Mouse (Mus musculus) MEL (cell line): ENCODE measurements around the gene Esyt1. TPM values are rescaled to one million over a fixed set of nuclear protein-coding genes. Genes with fewer than 3 reads are reported as not detected.
A peak's percentile ranks its signal among the peaks of the same experiment; 100 is the strongest.

ENCODE experiments used
- DNase-seq: peaks from one replicate; pipeline ENCODE4 v3.0.0; 2011; ENCODE audit warnings: low read depth, low spot score
- H3K27ac ChIP-seq: 2 replicates; pipeline ENCODE4 v1.5.1; 2012; ENCODE audit warnings: low read depth, mild to moderate bottlenecking, control low read depth, low read length, moderate library complexity; ENCODE audit not compliant: control insufficient read depth
- H3K27me3 ChIP-seq, 2 experiments: fragments of 150-350 bp in 1 of 2; sonication (generic) in 1 of 2; 2 replicates each; pipeline ENCODE4 v1.6.1; 2012; ENCODE audit warnings: low read length in 2 of 2, mild to moderate bottlenecking in 2 of 2, improper control_type of control experiment in 1 of 2, moderate library complexity in 1 of 2; ENCODE audit not compliant: insufficient read depth in 2 of 2, control insufficient read depth in 1 of 2
- H3K36me3 ChIP-seq, 2 experiments: 2 replicates each; pipeline ENCODE4 v1.6.1; 2012 to 2014; ENCODE audit warnings: low read length in 2 of 2, improper control_type of control experiment in 1 of 2, inconsistent platforms in 1 of 2, mild to moderate bottlenecking in 1 of 2; ENCODE audit not compliant: insufficient read depth in 2 of 2, control insufficient read depth in 1 of 2
- H3K4me1 ChIP-seq, 2 experiments: fragments of 150-350 bp in 1 of 2; sonication (generic) in 1 of 2; 2 replicates each; pipeline ENCODE4 v1.6.1; 2012; ENCODE audit warnings: low read length in 2 of 2, improper control_type of control experiment in 1 of 2, mild to moderate bottlenecking in 1 of 2; ENCODE audit not compliant: insufficient read depth in 2 of 2, control insufficient read depth in 1 of 2
- H3K4me3 ChIP-seq, 2 experiments: fragments of 150-350 bp in 1 of 2; sonication (generic) in 1 of 2; 2 replicates each; pipeline ENCODE4 v1.5.1; 2012; ENCODE audit warnings: low read depth in 2 of 2, low read length in 2 of 2, mild to moderate bottlenecking in 2 of 2, moderate library complexity in 2 of 2, control low read depth in 1 of 2, improper control_type of control experiment in 1 of 2; ENCODE audit not compliant: control insufficient read depth in 1 of 2, insufficient read depth in 1 of 2
- H3K79me2 ChIP-seq: 2 replicates; pipeline ENCODE4 v1.6.1; 2012; ENCODE audit warnings: mild to moderate bottlenecking, low read length, moderate library complexity; ENCODE audit not compliant: control insufficient read depth, poor library complexity, insufficient read depth
- H3K9ac ChIP-seq: 2 replicates; pipeline ENCODE4 v1.6.1; 2012; ENCODE audit warnings: low read depth, mild to moderate bottlenecking, control low read depth, low read length, moderate library complexity; ENCODE audit not compliant: control insufficient read depth, poor library complexity, severe bottlenecking
- H3K9me3 ChIP-seq: fragments of 150-350 bp; sonication (generic); replicated peaks from 2 replicates; pipeline ENCODE4 v1.6.1; 2012; ENCODE audit warnings: mild to moderate bottlenecking, low read length, improper control_type of control experiment, moderate library complexity; ENCODE audit not compliant: insufficient read depth
- CTCF ChIP-seq, 3 experiments: IDR thresholded peaks in 2 of 3; conservative IDR thresholded peaks in 1 of 3; 2 replicates each; pipeline ENCODE4 v1.5.1; 2011 to 2012; ENCODE audit warnings: low read length in 3 of 3, low read depth in 2 of 3, mild to moderate bottlenecking in 2 of 3, improper control_type of control experiment in 1 of 3, inconsistent platforms in 1 of 3, mixed read lengths in 1 of 3, moderate library complexity in 1 of 3; ENCODE audit not compliant: control insufficient read depth in 1 of 3, insufficient read depth in 1 of 3, poor library complexity in 1 of 3, severe bottlenecking in 1 of 3
- EP300 ChIP-seq, 2 experiments: IDR thresholded peaks; 2 replicates each; pipeline ENCODE4 v1.6.1; 2011; ENCODE audit warnings: improper control_type of control experiment in 2 of 2, low read length in 2 of 2, low read depth in 1 of 2, mild to moderate bottlenecking in 1 of 2
- ETS1 ChIP-seq: IDR thresholded peaks from 2 replicates; pipeline ENCODE4 v1.6.1; 2012; ENCODE audit warnings: low read depth, mild to moderate bottlenecking, inconsistent platforms, low read length, improper control_type of control experiment, moderate library complexity
- JUND ChIP-seq: IDR thresholded peaks from 2 replicates; pipeline ENCODE4 v1.6.1; 2011; ENCODE audit warnings: low read depth, mild to moderate bottlenecking, improper control_type of control experiment, low read length
- NELFE ChIP-seq: IDR thresholded peaks from 2 replicates; pipeline ENCODE4 v1.6.1; 2011; ENCODE audit warnings: low read depth, low read length, improper control_type of control experiment
- NRF1 ChIP-seq: IDR thresholded peaks from 2 replicates; pipeline ENCODE4 v1.6.1; 2014; ENCODE audit warnings: low read depth, mild to moderate bottlenecking, inconsistent platforms, low read length, improper control_type of control experiment, moderate library complexity; ENCODE audit not compliant: poor library complexity, insufficient read depth, severe bottlenecking
- RAD21 ChIP-seq: IDR thresholded peaks from 2 replicates; pipeline ENCODE4 v1.6.1; 2011; ENCODE audit warnings: mild to moderate bottlenecking, low read depth, low read length, improper control_type of control experiment
- RCOR1 ChIP-seq: IDR thresholded peaks from 2 replicates; pipeline ENCODE4 v1.6.1; 2012; ENCODE audit warnings: low read depth, mild to moderate bottlenecking, inconsistent platforms, low read length, improper control_type of control experiment
- SIN3A ChIP-seq: IDR thresholded peaks from 2 replicates; pipeline ENCODE4 v1.6.1; 2012; ENCODE audit warnings: low read length, improper control_type of control experiment, inconsistent platforms
- TCF12 ChIP-seq: IDR thresholded peaks from 2 replicates; pipeline ENCODE4 v1.6.1; 2014; ENCODE audit warnings: low read depth, mild to moderate bottlenecking, inconsistent platforms, low read length, improper control_type of control experiment, moderate library complexity
- UBTF ChIP-seq: IDR thresholded peaks from 2 replicates; pipeline ENCODE4 v1.6.1; 2012; ENCODE audit warnings: low read depth, mild to moderate bottlenecking, inconsistent platforms, low read length, improper control_type of control experiment, moderate library complexity, borderline replicate concordance; ENCODE audit not compliant: insufficient read depth
- USF2 ChIP-seq, 2 experiments: IDR thresholded peaks; 2 replicates each; pipeline ENCODE4 v1.6.1; 2011 to 2012; ENCODE audit warnings: improper control_type of control experiment in 2 of 2, low read length in 2 of 2, borderline replicate concordance in 1 of 2, inconsistent platforms in 1 of 2, low read depth in 1 of 2, mild to moderate bottlenecking in 1 of 2; ENCODE audit not compliant: insufficient read depth in 1 of 2
- ZKSCAN1 ChIP-seq: IDR thresholded peaks from 2 replicates; pipeline ENCODE4 v1.6.1; 2012; ENCODE audit warnings: low read depth, mild to moderate bottlenecking, inconsistent platforms, low read length, improper control_type of control experiment, moderate library complexity
- ZMIZ1 ChIP-seq: IDR thresholded peaks from 2 replicates; pipeline ENCODE4 v1.6.1; 2012; ENCODE audit warnings: low read depth, mild to moderate bottlenecking, inconsistent platforms, low read length, improper control_type of control experiment, moderate library complexity
- ZNF384 ChIP-seq: IDR thresholded peaks from 2 replicates; pipeline ENCODE4 v1.6.1; 2012; ENCODE audit warnings: low read depth, mild to moderate bottlenecking, inconsistent platforms, low read length, improper control_type of control experiment
- polyA plus RNA-seq, 2 experiments: library from polyadenylated mRNA; stranded (reverse) in 1 of 2; unstranded in 1 of 2; fragments of >175 nt in 1 of 2; fragments of >200 nt in 1 of 2; gene quantifications; 2 replicates each; pipeline versions ENCODE4 v1.2.1 to v1.2.4; 2012; ENCODE audit warnings: low replicate concordance in 2 of 2, low read depth in 1 of 2; ENCODE audit not compliant: insufficient read length in 2 of 2, insufficient read depth in 1 of 2, missing spikeins in 1 of 2
- total RNA-seq: library from RNA; depleted of rRNA; stranded (reverse); fragments of 300-350 nt; gene quantifications from 2 replicates; pipeline ENCODE4 v1.2.3, GENCODE M21; 2012

Gene Esyt1
- total and polyA plus RNA-seq, 3 experiments = 35.1 to 57.0 (median 53.4) TPM

DNA sequence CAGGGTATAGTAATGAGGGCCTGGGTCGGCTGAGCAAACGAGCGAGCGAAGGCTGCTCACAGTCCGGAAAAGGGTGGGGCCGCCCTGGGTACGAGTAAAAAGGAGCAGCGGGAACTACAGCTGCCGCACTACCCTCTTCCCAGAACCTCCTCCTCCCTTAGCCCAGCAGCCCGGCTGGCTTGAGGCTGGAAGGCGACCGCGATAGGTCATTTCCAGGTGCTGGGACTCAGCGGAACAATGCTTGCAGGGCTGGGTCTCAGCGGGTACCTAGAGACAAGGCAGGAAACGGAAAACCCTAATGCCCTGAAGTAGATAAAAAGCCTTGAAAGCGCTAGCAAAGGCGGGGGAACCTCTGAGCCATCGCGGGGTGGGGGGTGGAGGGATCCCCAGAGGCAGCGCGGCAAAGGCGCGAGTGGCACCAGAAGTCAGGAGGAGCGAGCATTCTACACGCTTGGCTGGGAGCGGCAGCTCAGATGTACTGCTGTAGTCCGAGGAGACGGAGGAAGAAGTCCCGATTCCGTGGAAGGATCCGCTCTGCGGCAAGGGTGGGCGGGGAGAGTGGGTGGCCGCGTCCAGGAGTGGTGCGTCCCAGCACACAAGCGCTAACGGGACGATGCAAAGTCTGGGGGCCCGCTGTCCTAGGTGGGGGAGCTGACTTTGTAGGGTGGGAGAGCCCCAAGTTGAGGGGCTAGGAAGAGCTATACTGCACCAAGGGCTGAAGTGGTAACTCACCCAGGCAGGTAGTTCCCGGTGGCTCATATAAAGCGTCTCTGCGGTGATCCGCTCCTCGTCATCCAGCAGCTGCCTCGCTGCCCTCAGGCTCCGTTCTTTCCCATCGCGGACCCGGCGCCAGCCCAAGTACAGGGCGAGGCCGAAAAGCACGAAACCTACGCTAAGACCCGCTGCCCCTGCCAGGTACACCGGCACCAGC, 674 bp downstream of the Esyt1 start (continued):
- TF ChIP-seq ZNF384 (no peak), RCOR1 (no peak), ZMIZ1 (peak; percentile 57), ZKSCAN1 (no peak), USF2 (IDR thresholded peaks at IDR 0.05; ENCODE audit: borderline replicate concordance in 1 of 2, insufficient read depth in 1 of 2, low read depth in 1 of 2, low read length in 2 of 2) (no peak), TCF12 (no peak), ETS1 (no peak; the same call in 1 of the 2 replicates), NRF1 (no peak), JUND (no peak), NELFE (peak; percentile 56)
- TF ChIP-seq, all 39 proteins: peak for 15

DNA sequence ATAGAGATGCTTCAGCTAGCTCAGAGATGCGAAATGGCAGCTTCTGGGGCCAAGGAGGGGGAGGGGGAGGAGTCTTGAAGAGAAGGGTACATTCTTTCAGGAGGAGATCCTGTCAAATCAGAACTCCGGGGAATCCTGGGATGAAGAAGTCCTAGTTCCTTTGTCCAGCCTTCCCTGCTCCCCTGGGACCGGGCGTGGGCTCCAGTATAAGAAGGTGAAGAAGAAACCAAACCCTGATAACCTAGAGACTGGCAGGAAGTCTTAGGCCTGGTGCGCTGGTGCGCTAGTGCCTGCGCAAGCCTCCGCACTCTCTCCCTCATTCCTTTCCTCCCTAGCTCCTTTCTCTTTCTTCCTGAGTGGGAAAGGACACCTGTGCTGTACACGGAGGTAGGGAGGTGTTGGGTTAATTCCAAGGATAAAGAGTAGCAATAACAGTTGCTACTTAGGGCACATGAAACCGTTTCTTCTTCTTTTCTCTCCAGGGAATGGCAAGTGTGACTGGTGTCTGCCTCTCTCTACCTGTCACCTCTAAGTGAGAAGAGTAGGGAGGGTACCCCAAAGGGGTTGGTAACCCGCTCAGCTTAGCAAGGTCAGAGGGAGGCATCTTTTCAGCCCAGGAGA, 1.4 kb downstream of the Esyt1 start:
- peak overlapping the region; percentile 79 for H3K9ac ChIP-seq
- DNase-seq = peak; percentile 61
- H3K27me3 ChIP-seq = no peaks in the 10 kb centered on the region
- peaks cover 0 to 10% of the 10 kb centered on the region in 2 experiments; a peak in 3 of 4 replicates for H3K36me3 ChIP-seq
- H3K4me1 ChIP-seq = peaks cover 5 to 12% of the 10 kb centered on the region in 2 experiments; a peak in 3 of 4 replicates
- peak overlapping the region; percentile 71 for H3K27ac ChIP-seq
- peaks cover 8% of the 10 kb centered on the region for H3K79me2 ChIP-seq
- no peaks in the 10 kb centered on the region for H3K9me3 ChIP-seq
- TF ChIP-seq SIN3A (no peak), UBTF (no peak), RAD21 (no peak), CTCF (IDR thresholded peaks at IDR 0.05 in 2 of 3, conservative IDR thresholded peaks at IDR 0.05 in 1 of 3; ENCODE audit: control insufficient read depth in 1 of 3, insufficient read depth in 1 of 3, low read depth in 2 of 3, low read length in 3 of 3, poor library complexity in 1 of 3, severe bottlenecking in 1 of 3) (no peak), NRF1 (peak; percentile 64; the same call in 1 of the 2 replicates), NELFE (peak; percentile 20), EP300 (IDR thresholded peaks at IDR 0.05; ENCODE audit: low read depth in 1 of 2, low read length in 2 of 2) (0 out of 4 replicates have a peak, but pooled peaks of 1 of the 2 experiments have one; percentile 14)
- H3K4me3 ChIP-seq = peak overlapping the region; percentile 83 to 90
